Mouse (Mus musculus): ENCODE results near the gene Tspan5. TPM values are rescaled to one million over a fixed set of nuclear protein-coding genes. Genes with fewer than 3 reads are reported as not detected.

The Tspan5 gene
- polyA plus RNA-seq, 2 experiments: 2.0 to 2.9 TPM

DNA sequence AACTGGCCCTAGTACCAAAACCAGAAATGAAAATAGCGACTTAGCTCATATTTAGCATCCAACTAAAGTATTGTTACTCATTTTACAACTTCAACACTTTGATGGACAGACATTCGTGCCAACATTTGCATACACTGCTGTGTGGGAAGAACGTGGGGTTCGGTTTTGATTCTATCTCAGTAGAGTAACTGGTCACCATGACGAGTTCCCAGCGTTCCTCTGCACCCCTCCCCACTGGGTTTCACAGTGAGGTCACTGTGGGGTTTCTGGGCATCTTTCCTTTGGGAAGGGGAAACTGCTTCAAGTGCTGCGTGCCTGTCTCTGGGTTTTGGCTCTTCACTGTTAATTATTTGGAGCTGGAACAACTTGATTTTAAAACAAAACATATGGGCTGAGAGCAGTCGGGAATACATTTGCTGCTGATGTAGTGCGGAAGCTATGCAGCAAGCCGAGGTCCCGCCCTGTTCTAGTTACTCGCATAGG is 122.2 kb downstream of the Tspan5 start:
- H3K4me2 ChIP-seq (ENCODE audit: low read depth): no peak overlapping the region
- no peaks in the 10 kb centered on the region for H3K36me3 ChIP-seq (replicated peaks; ENCODE audit: control insufficient read depth, insufficient read depth, low read depth)
- H3K27ac ChIP-seq: no peak overlapping the region
- H3K4me1 ChIP-seq (replicated peaks; ENCODE audit: control insufficient read depth in 2 of 2, insufficient read depth in 2 of 2, low read length in 1 of 2): no peaks in the 10 kb centered on the region
- no peak overlapping the region for H3K9ac ChIP-seq (replicated peaks)
- H3K4me3 ChIP-seq (ENCODE audit: insufficient read depth in 1 of 2, low read depth in 2 of 2, low read length in 2 of 2): no peak overlapping the region
- DNase-seq (ENCODE audit: low read depth in 3 of 3, low spot score in 3 of 3): no peak
- no peaks in the 10 kb centered on the region for H3K9me3 ChIP-seq (ENCODE audit: control insufficient read depth, low read length)
- TF ChIP-seq EP300 (IDR thresholded peaks at IDR 0.05; ENCODE audit: low read depth): no peak
- no peak for TF ChIP-seq CTCF (IDR thresholded peaks at IDR 0.05; ENCODE audit: low read depth)
- no peak for ATAC-seq (ENCODE audit: insufficient read depth)
- 77% methylated on average over 12 of the region's 12 CpGs for WGBS (ENCODE audit: insufficient replicate concordance)
- H3K27me3 ChIP-seq (ENCODE audit: control insufficient read depth, insufficient read depth, low read length): no peaks in the 10 kb centered on the region

DNA sequence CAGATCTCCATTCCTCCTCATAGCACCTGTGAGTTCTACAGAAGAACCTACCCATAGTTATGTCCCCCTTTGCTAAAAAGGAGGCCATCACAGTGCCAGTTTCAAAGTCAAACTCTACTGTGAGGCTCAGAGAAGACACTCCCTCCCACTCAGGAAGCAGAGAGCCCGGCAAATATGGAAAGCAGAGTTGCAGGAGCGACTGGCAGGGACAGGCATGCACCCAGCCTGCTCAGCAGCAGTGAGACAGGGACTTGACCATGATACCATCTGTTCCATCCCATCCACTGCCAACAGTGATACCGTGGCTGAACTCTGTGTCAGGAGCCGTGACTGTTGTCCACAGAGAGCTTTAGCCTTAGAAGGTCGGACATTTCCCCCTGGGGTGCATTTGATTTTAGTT is 123.3 kb downstream of the Tspan5 start:
- Histone ChIP-seq H3K9me3 (ENCODE audit: control insufficient read depth, low read length) (no peaks in the 10 kb centered on the region), H3K4me2 (ENCODE audit: low read depth) (no peak overlapping the region), H3K4me1 (replicated peaks; ENCODE audit: control insufficient read depth in 2 of 2, insufficient read depth in 2 of 2, low read length in 1 of 2) (no peaks in the 10 kb centered on the region), H3K9ac (replicated peaks) (no peak overlapping the region), H3K27me3 (ENCODE audit: control insufficient read depth, insufficient read depth, low read length) (no peaks in the 10 kb centered on the region), H3K36me3 (replicated peaks; ENCODE audit: control insufficient read depth, insufficient read depth, low read depth) (no peaks in the 10 kb centered on the region), H3K27ac (no peak overlapping the region), H3K4me3 (ENCODE audit: insufficient read depth in 1 of 2, low read depth in 2 of 2, low read length in 2 of 2) (no peak overlapping the region)
- 60% methylated on average over 5 of the region's 5 CpGs for WGBS (ENCODE audit: insufficient replicate concordance)
- DNase-seq (ENCODE audit: low read depth in 3 of 3, low spot score in 3 of 3) (no peak), ATAC-seq (ENCODE audit: insufficient read depth) (no peak)
- no peak for TF ChIP-seq CTCF (IDR thresholded peaks at IDR 0.05; ENCODE audit: low read depth)
- no peak for TF ChIP-seq EP300 (IDR thresholded peaks at IDR 0.05; ENCODE audit: low read depth)

DNA sequence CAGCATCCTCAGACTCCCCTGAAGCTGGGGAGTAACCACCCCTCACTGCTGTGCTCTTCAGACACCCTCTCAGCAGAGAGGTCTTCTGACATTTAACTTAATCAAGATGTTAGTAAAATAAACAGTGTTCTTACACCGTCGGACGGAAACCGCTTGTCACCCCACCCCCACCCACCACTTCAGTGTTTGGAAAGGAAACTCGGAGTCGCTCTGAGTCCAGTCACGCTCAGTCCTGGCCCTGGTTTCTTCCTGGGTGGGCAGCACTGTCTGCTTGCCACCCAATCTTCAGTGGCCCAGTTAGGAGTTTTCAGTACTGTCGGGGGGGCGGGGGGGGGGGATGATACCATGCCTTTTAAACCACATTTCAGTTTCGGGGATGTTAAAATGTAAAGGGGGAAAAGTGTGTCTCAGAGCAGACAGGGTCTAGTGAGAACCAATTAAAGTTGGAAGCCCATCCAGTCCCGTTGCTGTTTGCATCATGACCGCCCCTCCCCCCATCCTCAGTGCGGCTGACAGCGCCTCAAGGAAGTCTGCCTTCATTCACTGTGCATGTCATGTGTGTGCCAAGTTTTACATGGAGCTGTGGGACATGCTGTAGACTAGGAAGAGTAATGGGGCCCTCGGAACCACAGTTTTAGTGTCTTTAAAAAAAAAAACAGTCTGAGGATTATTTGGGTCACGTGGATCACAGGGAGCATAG is 125.3 kb downstream of the Tspan5 start:
- Histone ChIP-seq H3K4me3 (ENCODE audit: insufficient read depth in 1 of 2, low read depth in 2 of 2, low read length in 2 of 2) (no peak overlapping the region), H3K4me2 (ENCODE audit: low read depth) (no peak overlapping the region), H3K27me3 (ENCODE audit: control insufficient read depth, insufficient read depth, low read length) (no peaks in the 10 kb centered on the region), H3K27ac (no peak overlapping the region), H3K4me1 (replicated peaks; ENCODE audit: control insufficient read depth in 2 of 2, insufficient read depth in 2 of 2, low read length in 1 of 2) (no peaks in the 10 kb centered on the region), H3K9me3 (ENCODE audit: control insufficient read depth, low read length) (no peaks in the 10 kb centered on the region), H3K9ac (replicated peaks) (no peak overlapping the region), H3K36me3 (replicated peaks; ENCODE audit: control insufficient read depth, insufficient read depth, low read depth) (no peaks in the 10 kb centered on the region)
- ATAC-seq (ENCODE audit: insufficient read depth): no peak
- no peak for DNase-seq (ENCODE audit: low read depth in 3 of 3, low spot score in 3 of 3)
- WGBS (ENCODE audit: insufficient replicate concordance): 83% methylated on average over 16 of the region's 16 CpGs
- no peak for TF ChIP-seq CTCF (IDR thresholded peaks at IDR 0.05; ENCODE audit: low read depth)
- no peak for TF ChIP-seq EP300 (IDR thresholded peaks at IDR 0.05; ENCODE audit: low read depth)

DNA sequence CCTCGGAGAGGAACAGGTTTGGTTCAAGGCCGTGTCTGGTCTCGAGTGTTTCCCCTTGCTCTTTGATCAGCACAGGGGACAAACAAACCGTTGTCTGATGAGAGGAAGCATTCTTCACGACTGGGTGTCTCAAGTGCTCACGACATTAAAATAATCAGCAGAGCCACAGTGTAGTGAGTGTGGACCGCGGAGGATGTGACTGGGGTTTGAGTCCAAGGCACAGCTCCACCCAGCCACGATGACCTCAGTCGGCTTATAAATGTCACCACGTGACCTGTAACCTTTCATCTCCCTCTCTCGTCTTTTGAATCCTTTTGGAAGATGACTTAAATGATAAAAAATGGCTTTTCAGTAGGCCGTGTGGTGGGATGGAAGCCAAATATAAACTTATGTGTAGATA is 126.4 kb downstream of the Tspan5 start:
- no peaks in the 10 kb centered on the region for H3K36me3 ChIP-seq (replicated peaks; ENCODE audit: control insufficient read depth, insufficient read depth, low read depth)
- no peak overlapping the region for H3K4me3 ChIP-seq (ENCODE audit: insufficient read depth in 1 of 2, low read depth in 2 of 2, low read length in 2 of 2)
- TF ChIP-seq EP300 (IDR thresholded peaks at IDR 0.05; ENCODE audit: low read depth) (no peak), CTCF (IDR thresholded peaks at IDR 0.05; ENCODE audit: low read depth) (no peak)
- WGBS (ENCODE audit: insufficient replicate concordance): 69% methylated on average over 13 of the region's 13 CpGs
- DNase-seq (ENCODE audit: low read depth in 3 of 3, low spot score in 3 of 3): no peak
- H3K4me2 ChIP-seq (ENCODE audit: low read depth): no peak overlapping the region
- ATAC-seq (ENCODE audit: insufficient read depth): no peak
- no peaks in the 10 kb centered on the region for H3K9me3 ChIP-seq (ENCODE audit: control insufficient read depth, low read length)
- H3K27ac ChIP-seq: no peak overlapping the region
- H3K4me1 ChIP-seq (replicated peaks; ENCODE audit: control insufficient read depth in 2 of 2, insufficient read depth in 2 of 2, low read length in 1 of 2): no peaks in the 10 kb centered on the region
- H3K27me3 ChIP-seq (ENCODE audit: control insufficient read depth, insufficient read depth, low read length): no peaks in the 10 kb centered on the region
- no peak overlapping the region for H3K9ac ChIP-seq (replicated peaks)

DNA sequence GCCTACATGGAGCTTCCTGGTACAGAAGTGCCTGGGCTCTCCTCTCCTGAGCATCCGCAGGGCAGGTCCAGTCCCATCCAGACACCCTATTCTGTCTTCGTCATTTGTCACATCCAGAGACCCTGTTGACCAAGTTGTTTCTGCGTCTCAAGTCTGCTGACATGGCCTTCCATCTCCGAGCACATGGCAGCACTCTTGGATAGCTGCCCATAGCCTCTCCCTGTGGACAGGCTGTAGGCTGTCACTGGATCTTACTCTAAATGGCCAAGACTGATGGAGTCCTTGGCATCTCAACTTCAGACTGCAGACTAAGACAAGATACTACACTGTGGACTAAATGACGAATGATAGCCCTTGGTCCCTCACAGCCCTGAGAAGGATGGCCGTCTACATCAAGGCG is 133.3 kb downstream of the Tspan5 start:
- Histone ChIP-seq H3K4me1 (replicated peaks; ENCODE audit: control insufficient read depth in 2 of 2, insufficient read depth in 2 of 2, low read length in 1 of 2) (no peaks in the 10 kb centered on the region), H3K4me3 (ENCODE audit: insufficient read depth in 1 of 2, low read depth in 2 of 2, low read length in 2 of 2) (no peak overlapping the region), H3K4me2 (ENCODE audit: low read depth) (no peak overlapping the region), H3K27me3 (ENCODE audit: control insufficient read depth, insufficient read depth, low read length) (no peaks in the 10 kb centered on the region), H3K9ac (replicated peaks) (no peak overlapping the region), H3K36me3 (replicated peaks; ENCODE audit: control insufficient read depth, insufficient read depth, low read depth) (no peaks in the 10 kb centered on the region), H3K27ac (no peak overlapping the region), H3K9me3 (ENCODE audit: control insufficient read depth, low read length) (no peaks in the 10 kb centered on the region)
- WGBS (ENCODE audit: insufficient replicate concordance): 70% methylated on average over 7 of the region's 7 CpGs
- DNase-seq (ENCODE audit: low read depth in 3 of 3, low spot score in 3 of 3): no peak
- TF ChIP-seq EP300 (IDR thresholded peaks at IDR 0.05; ENCODE audit: low read depth) (no peak), CTCF (IDR thresholded peaks at IDR 0.05; ENCODE audit: low read depth) (no peak)
- ATAC-seq (ENCODE audit: insufficient read depth): no peak

Data from liver, embryonic 14.5 days (tissue).